Mouse (Mus musculus) kidney, postnatal 0 days (tissue): ENCODE results near the gene D6Ertd527e. TPM values are rescaled to one million over a fixed set of nuclear protein-coding genes. Genes with fewer than 3 reads are reported as not detected.
A peak's percentile ranks its signal among the peaks of the same experiment; 100 is the strongest.

Experiments used
- ATAC-seq: fragments of 200-750 bp; cut with Nextera tagmentation; replicated peaks from 2 replicates; pipeline ENCODE4 v1.8.0; 2017; ENCODE audit warnings: low read depth, moderate number of reproducible peaks, moderate TSS enrichment, moderate library complexity; ENCODE audit not compliant: low FRiP score
- DNase-seq: peaks from one replicate; pipeline ENCODE4 v3.0.0-alpha.2; 2016; ENCODE audit warnings: low spot score
- H3K27ac ChIP-seq: fragments of 300-500 bp; sonication (generic); 2 replicates; pipeline ENCODE4 v1.5.1; 2014; ENCODE audit warnings: mild to moderate bottlenecking
- H3K27me3 ChIP-seq: fragments of 300-500 bp; sonication (generic); 2 replicates; pipeline ENCODE4 v1.6.1; 2014; ENCODE audit warnings: low read length, mixed read lengths; ENCODE audit not compliant: insufficient read depth
- H3K36me3 ChIP-seq: fragments of 300-500 bp; sonication (generic); 2 replicates; pipeline ENCODE4 v1.6.1; 2014; ENCODE audit warnings: low read length, mixed read lengths; ENCODE audit not compliant: insufficient read depth
- H3K4me1 ChIP-seq: fragments of 300-500 bp; sonication (generic); replicated peaks from 2 replicates; pipeline ENCODE4 v1.6.1; 2014; ENCODE audit warnings: antibody characterized with exemption, low read length, mixed read lengths; ENCODE audit not compliant: insufficient read depth
- H3K4me2 ChIP-seq: fragments of 300-500 bp; sonication (generic); 2 replicates; pipeline ENCODE4 v1.6.1; 2014; ENCODE audit warnings: mild to moderate bottlenecking, low read length, moderate library complexity, mixed read lengths
- H3K4me3 ChIP-seq: fragments of 300-500 bp; sonication (generic); replicated peaks from 2 replicates; pipeline ENCODE4 v1.5.1; 2014; ENCODE audit warnings: low read depth, low read length
- H3K9ac ChIP-seq: fragments of 300-500 bp; sonication (generic); 2 replicates; pipeline ENCODE4 v1.6.1; 2014; ENCODE audit warnings: low read depth, low read length
- H3K9me3 ChIP-seq: fragments of 300-500 bp; sonication (generic); replicated peaks from 2 replicates; pipeline ENCODE4 v1.6.1; 2016; ENCODE audit warnings: low read length, inconsistent platforms, mixed read lengths
- CTCF ChIP-seq: IDR thresholded peaks from 2 replicates; pipeline ENCODE4 v1.5.1; 2016; ENCODE audit warnings: antibody characterized with exemption, low read depth, mild to moderate bottlenecking, moderate library complexity
- WGBS: fragments of 180-500 bp; shearing (Covaris S2); extraction: QIAGEN DNeasy Blood & Tissue Kit; methylation state at CpG from one replicate; pipeline ENCODE4 v1.1.7; 2014; 5-methylcytosine and 5-hydroxymethylcytosine counted together
- polyA plus RNA-seq: library from polyadenylated mRNA; unstranded; fragments of >200 nt; fragmentation: Nextera tagmentation; extraction: Ambion mirVana; gene quantifications from 2 replicates; pipeline ENCODE4 v1.2.1, GENCODE M21; 2015

Gene D6Ertd527e
- polyA plus RNA-seq, 1 experiment from 2014 or later = 0.17 TPM

DNA sequence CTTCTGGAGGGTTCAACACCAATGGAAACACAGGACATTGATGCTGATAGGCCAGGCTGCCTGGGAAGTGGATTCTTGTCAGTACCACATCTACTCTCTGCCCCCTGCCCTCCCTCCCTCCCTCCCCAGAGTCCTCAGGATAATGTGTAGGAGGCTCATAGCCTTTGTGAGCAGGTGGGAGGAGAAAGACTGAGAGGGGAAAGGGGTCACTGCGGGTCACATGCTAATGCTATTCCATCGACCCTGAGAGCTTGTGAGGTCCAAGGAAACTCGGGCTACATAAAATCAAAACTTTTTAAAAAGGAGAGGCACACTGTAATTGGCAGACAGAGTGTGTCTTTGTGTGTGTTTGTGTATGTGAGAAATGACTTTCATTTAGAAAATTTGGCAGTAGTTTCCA lies 5.3 kb upstream of the D6Ertd527e start:
- Histone ChIP-seq H3K36me3 (no peaks in the 10 kb centered on the region), H3K4me1 (peaks cover 10% of the 10 kb centered on the region), H3K4me3 (no peak overlapping the region), H3K9ac (no peak overlapping the region), H3K27ac (no peak overlapping the region), H3K4me2 (no peak overlapping the region), H3K27me3 (no peaks in the 10 kb centered on the region), H3K9me3 (no peaks in the 10 kb centered on the region)
- ATAC-seq = no peak
- no peak for TF ChIP-seq CTCF
- WGBS = 10% methylated on average over 3 of the region's 3 CpGs
- no peak for DNase-seq

DNA sequence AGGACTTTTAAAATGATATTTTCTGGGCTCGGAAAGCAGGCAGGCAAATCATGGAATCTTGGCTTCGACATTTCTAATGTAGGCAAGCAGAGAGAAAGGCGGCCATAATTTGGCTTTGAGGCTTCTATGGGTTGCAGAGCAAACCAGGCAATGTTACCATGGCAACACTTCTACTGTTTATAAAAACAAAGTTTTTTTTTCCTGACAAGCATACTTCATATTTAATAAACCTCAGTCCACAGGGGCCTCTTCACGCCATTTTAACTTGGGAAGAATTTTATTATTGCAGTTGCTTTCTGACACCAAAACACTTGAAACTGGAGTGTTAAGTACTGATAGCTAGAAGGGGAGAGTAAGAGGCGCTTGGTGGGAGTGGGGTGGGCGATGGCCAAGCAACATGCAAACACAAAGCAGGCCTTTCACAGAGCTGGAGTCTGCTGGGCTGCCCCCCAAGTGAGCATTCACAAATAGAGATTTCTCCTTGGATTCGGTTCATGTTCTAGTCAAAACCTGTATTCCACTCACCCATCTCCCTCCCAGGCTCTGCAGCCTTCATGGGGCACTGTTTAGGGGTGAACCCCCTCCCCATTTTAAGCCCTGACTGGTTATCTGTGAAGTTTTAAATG lies 4.8 kb upstream of the D6Ertd527e start:
- no peak overlapping the region for H3K9ac ChIP-seq
- DNase-seq (peak; percentile 47), ATAC-seq (no peak)
- no peaks in the 10 kb centered on the region for H3K36me3 ChIP-seq
- peaks cover 10% of the 10 kb centered on the region for H3K4me1 ChIP-seq
- TF ChIP-seq CTCF = no peak
- H3K27me3 ChIP-seq = no peaks in the 10 kb centered on the region
- no peaks in the 10 kb centered on the region for H3K9me3 ChIP-seq
- H3K4me3 ChIP-seq = no peak overlapping the region
- no peak overlapping the region for H3K4me2 ChIP-seq
- H3K27ac ChIP-seq = no peak overlapping the region
- WGBS = 53% methylated on average over 7 of the region's 7 CpGs

DNA sequence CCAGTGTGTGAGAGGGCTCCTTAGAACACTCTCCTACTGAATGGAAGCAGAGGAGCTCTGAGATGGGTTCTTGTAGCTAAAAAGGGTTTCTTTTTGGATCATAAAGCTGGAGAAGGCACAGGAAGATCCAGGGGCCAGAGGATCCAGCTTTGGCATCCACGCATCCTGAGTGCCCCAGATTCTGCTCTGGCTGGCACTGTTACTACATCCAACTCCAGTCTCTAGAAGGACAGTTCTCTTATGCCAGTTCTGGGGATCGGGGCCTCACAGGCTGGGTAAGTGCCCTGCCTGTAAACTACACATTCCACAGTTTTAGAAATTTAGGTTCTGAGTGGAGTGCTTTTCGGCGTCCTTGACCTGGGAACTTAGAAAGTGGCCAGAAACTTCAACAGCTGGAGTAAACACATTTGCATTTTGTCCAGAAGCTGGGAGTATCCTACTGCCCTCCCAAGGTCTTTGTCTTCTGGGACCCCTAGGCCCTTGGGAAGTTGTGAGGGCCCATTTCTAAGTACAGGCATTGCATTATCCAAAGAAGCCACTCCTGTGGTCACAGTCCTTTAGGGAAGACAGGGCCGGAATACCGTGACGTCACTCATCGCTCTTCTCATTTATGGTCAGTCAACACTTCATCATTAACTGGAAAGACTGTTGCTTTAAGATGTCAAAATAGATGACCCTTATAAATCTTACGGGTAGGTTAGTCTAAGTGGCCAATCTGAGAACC lies 4.1 kb upstream of the D6Ertd527e start:
- Histone ChIP-seq H3K9me3 (no peaks in the 10 kb centered on the region), H3K27ac (no peak overlapping the region), H3K9ac (no peak overlapping the region), H3K4me3 (no peak overlapping the region), H3K4me1 (peaks cover 10% of the 10 kb centered on the region), H3K27me3 (no peaks in the 10 kb centered on the region), H3K36me3 (no peaks in the 10 kb centered on the region), H3K4me2 (no peak overlapping the region)
- no peak for DNase-seq
- TF ChIP-seq CTCF = no peak
- no peak for ATAC-seq
- WGBS = 64% methylated on average over 9 of the region's 9 CpGs

DNA sequence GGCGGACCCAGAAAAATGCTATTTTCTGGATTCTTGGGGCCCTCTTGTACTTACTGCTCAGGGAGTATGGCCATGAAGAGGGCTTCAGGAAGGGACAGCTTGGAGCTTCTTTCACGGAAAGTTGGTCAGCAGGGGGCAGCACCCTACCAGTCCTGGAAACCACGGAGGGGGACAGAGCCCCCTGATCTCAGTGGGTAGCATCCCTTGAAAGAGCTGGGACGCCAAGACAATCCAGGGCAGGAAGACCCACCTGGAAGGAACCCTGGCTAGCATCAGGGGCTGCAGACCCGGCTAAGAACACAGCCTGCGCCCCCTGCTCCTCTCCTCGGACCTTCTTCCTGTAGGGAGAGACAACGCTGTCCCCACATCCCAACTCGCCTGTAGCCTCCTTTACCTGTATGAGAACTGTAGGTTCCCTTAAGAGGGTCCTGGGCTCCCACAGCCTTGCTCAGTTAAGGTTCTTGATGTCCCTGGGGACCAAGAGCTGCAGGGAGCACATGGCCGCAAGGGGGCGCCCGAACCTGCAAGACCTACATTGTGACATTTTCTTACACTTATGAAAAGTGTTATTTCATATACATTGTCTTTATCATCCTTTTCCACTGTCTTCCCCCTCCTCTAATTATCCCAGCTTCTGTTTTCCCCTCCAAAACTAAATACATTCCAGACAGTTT lies 3.1 kb upstream of the D6Ertd527e start:
- Histone ChIP-seq H3K9ac (peak overlapping the region; percentile 44; the same call in 1 of the 2 replicates), H3K4me1 (peaks cover 10% of the 10 kb centered on the region), H3K9me3 (no peaks in the 10 kb centered on the region), H3K36me3 (no peaks in the 10 kb centered on the region), H3K4me2 (peak overlapping the region; percentile 62), H3K27me3 (no peaks in the 10 kb centered on the region), H3K27ac (no peak overlapping the region), H3K4me3 (peak overlapping the region; percentile 18; the same call in 1 of the 2 replicates)
- 8% methylated on average over 12 of the region's 12 CpGs for WGBS
- peak; percentile 81 for TF ChIP-seq CTCF
- ATAC-seq (peak; percentile 53; the same call in 1 of the 2 replicates), DNase-seq (peak; percentile 90)

DNA sequence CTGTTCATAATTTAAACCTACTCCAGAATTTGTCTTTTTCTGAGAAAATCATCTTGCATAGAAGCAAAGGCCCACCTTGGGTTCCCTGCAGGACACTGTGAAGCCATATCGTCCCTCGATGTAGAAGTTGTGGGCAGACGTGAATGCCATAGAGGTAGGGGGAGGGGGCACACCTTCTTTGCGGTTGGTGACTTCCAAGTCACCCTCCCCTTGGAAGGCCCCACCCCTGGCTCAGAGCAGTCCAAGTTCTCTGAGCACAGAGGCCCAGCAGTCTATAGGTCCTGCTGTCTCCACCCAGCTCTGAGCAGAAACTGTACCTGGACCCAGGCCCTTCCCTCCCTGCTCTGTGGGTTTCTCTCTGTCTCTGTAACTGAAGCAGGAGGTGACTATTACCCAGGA lies 2.6 kb upstream of the D6Ertd527e start:
- Histone ChIP-seq H3K9me3 (no peaks in the 10 kb centered on the region), H3K27ac (no peak overlapping the region), H3K4me3 (no peak overlapping the region), H3K4me1 (peaks cover 10% of the 10 kb centered on the region), H3K36me3 (no peaks in the 10 kb centered on the region), H3K27me3 (no peaks in the 10 kb centered on the region), H3K9ac (no peak overlapping the region), H3K4me2 (no peak overlapping the region)
- DNase-seq (no peak), ATAC-seq (no peak)
- 15% methylated on average over 4 of the region's 4 CpGs for WGBS
- no peak for TF ChIP-seq CTCF

DNA sequence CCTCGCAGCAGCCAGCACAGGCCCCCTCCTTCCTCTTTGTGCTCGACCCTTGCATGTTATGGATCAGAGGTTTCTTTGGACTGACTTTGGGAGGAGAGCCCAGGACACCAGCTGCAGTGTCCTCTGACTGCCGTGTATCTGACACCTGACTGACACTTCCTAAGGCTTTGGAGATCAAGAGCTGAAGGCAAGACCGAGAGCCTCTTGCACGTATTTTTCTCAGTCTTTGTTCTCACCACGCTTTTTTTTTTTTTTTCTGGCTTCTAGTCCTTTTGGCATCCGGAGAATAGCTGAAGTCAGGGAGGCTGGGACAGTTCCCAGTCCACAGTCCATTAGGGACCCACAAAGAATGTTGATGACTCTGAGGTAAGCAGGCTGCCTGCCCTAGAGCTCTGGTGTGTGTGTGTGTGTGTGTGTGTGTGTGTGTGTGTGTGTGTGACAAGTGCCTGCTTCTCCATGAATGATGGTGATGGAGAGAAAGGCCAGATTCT lies 2.1 kb upstream of the D6Ertd527e start:
- Histone ChIP-seq H3K4me3 (no peak overlapping the region), H3K27me3 (no peaks in the 10 kb centered on the region), H3K4me2 (no peak overlapping the region), H3K9me3 (no peaks in the 10 kb centered on the region), H3K9ac (no peak overlapping the region), H3K4me1 (peaks cover 10% of the 10 kb centered on the region), H3K27ac (no peak overlapping the region), H3K36me3 (no peaks in the 10 kb centered on the region)
- TF ChIP-seq CTCF = no peak
- 0 out of 2 replicates have a peak, but pooled peaks have one; percentile 31 for ATAC-seq
- DNase-seq = peak; percentile 53
- 12% methylated on average over 7 of the region's 7 CpGs for WGBS
